Mouse (Mus musculus) neutrophil, adult 5-6 weeks (primary cell): ENCODE measurements at regions not wholly inside any gene's neighbourhood (a gene's known extent, or its start where the extent isn't known, plus 50 kb on each side); places are given as distances from the start of the nearest gene placed in this dataset.
A peak's percentile ranks its signal among the peaks of the same experiment; 100 is the strongest.

ENCODE experiments used
- ATAC-seq: fragments of 151-379, 151-347 bp; 2 replicates; pipeline ENCODE4 v1.8.0; 2017; ENCODE audit warnings: mild to moderate bottlenecking, moderate TSS enrichment; ENCODE audit not compliant: insufficient number of reproducible peaks, poor library complexity, low FRiP score, severe bottlenecking; ENCODE audit errors: extremely low read depth

DNA sequence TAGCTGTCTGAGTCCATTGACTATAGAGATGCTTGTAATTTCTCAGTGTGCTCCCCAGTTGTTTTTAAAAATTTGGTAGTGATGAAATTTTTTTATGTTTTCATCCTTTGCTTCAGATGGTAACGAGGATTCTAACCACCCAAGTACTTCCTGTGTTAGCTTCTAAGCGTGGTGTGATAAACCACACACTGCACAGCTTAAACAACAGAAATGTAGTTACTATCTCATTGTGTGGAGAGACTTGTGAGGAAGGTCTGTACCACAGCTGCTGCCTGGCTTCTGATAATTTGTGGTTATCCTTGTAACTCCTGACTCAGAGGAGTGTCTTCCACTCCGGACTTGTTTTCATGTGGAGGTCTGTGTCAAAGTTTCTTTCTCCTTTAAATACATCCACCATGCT is 102.3 kb downstream of the Aldh8a1 start:
- ATAC-seq: peak; percentile 36; the same call in 1 of the 2 replicates

- no peak for ATAC-seq
Observed at GRCm38 (mm10) chr10:21481255-21481654, 104.2 kb downstream of the Aldh8a1 start.

DNA sequence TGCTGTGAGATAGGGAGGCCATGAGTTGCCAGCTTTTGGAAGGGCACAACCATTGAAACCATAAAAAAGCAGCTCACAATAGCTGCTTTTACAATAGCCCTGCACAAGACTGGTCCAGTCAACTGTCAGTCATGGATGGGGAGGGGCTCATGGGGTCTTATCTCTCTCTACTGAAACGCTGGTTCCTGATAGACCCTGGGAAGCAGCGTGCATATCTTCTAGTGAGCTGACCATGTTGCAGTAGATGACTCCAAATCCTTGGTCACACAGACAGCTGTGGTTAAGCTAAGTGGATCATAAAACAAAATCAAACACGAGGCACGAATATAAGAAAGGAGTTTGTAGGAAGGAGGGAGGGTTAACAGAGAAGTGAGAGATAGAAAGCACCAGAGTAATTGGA is 105.0 kb downstream of the Aldh8a1 start:
- ATAC-seq: no peak

GRCm38 (mm10) chr10:21482659-21483058 is 105.6 kb downstream of the Aldh8a1 start:
- ATAC-seq: no peak

DNA sequence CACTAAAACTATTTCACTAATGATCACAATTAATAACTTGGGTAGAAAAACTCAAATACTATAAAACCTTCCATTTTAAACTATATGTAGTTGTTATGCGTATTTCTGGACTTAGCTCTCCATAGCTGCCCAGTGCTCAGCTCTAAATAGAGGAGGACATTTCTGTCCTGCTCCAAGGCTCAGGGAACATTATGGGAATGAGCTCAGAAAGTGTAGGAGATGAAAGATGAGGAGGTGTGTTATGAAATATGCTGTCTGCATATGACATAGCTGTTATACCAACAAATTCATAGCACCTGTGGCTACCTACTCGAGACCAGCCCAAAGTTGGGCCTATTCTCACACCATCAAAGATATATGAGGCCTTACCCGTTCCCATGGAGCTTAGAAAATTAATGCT is 106.3 kb downstream of the Aldh8a1 start:
- ATAC-seq: no peak

GRCm38 (mm10) chr10:21488374-21488930 is 104.5 kb upstream of the 1700020N01Rik start:
- no peak for ATAC-seq

GRCm38 (mm10) chr10:21490910-21491309 is 102.0 kb upstream of the 1700020N01Rik start:
- ATAC-seq: no peak

GRCm38 (mm10) chr10:21492254-21492894 is 100.6 kb upstream of the 1700020N01Rik start:
- ATAC-seq: no peak

- ATAC-seq: no peak
Observed at GRCm38 (mm10) chr10:21494536-21494935, 98.4 kb upstream of the 1700020N01Rik start.

GRCm38 (mm10) chr10:21497110-21497509 is 95.8 kb upstream of the 1700020N01Rik start:
- ATAC-seq: no peak

GRCm38 (mm10) chr10:21498143-21498542 is 94.8 kb upstream of the 1700020N01Rik start:
- ATAC-seq: no peak

- no peak for ATAC-seq
Observed at GRCm38 (mm10) chr10:21501658-21502057, 91.3 kb upstream of the 1700020N01Rik start.

- no peak for ATAC-seq
Observed at GRCm38 (mm10) chr10:21504431-21504830, 88.5 kb upstream of the 1700020N01Rik start.

- no peak for ATAC-seq
Observed at GRCm38 (mm10) chr10:21511386-21511785, 81.6 kb upstream of the 1700020N01Rik start.

DNA sequence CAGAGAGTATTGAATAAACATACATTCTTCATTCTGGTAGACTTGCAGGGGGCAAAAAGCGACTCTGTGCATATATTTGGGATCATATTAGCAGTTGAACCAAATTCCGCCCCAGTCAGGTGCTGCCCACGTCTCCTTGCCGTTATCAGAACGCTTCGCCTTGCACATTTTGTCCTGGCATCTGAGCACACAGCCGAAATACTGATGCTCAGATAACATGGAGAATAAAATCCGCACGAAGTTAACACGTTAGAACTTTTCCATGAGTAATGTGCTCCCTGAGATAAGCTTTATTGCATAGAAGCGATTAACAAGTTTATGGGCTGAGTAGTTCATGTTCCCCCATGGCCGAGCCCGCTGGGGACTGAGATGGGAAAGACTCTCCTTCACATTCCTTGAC is 80.5 kb upstream of the 1700020N01Rik start:
- no peak for ATAC-seq

GRCm38 (mm10) chr10:21517721-21518120 is 75.2 kb upstream of the 1700020N01Rik start:
- no peak for ATAC-seq

DNA sequence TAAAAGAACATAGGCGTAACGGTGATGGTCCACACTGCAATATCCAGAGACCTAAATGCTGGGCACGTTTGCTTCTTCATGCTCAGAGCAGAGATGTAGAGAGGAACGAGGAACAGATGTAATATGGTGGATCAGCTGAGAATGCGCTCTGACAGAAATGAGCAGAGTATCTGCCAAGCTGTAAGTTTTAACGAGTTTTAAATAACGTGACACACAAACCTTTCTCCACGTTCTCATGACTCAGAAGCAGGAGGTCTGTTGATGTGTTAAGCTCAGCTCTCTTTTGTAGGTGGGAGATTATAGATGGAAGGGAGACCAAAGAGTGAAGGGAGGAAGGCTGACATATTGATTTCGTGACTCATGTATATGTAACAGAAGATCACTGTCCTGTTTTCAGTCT is 72.1 kb upstream of the 1700020N01Rik start:
- ATAC-seq: no peak

- ATAC-seq: no peak
Observed at GRCm38 (mm10) chr10:21525555-21525954, 67.4 kb upstream of the 1700020N01Rik start.

DNA sequence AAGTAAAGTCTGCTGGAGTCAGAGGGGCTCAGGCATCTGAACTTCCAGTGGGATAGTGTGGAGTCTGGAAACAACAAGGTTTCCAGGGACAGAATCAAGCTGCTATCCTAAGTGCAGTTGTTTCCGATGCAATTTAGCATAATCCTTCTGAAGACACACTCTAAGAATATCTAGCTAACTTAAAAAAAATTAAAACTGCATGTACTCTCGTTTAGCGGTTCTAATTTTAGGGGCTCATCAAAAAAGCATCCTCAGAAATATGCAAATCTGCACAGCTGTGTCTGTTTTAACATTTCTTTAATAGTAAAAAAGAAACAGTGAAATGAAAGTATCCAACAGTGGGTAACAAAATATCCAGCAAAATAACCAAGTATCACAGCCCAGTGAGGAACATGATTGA is 64.5 kb upstream of the 1700020N01Rik start:
- ATAC-seq: no peak

- no peak for ATAC-seq
Observed at GRCm38 (mm10) chr10:21529098-21529749, 63.7 kb upstream of the 1700020N01Rik start.
